Mouse (Mus musculus): ENCODE measurements around the gene Stat4.

GRCm38 (mm10) chr1:52012231-52012630, 25.3 kb downstream of the Stat4 start:
- TF ChIP-seq CTCF (conservative IDR thresholded peaks at IDR 0.05 in 1 of 2, IDR thresholded peaks at IDR 0.05 in 1 of 2; ENCODE audit: low read depth in 2 of 2, low read length in 2 of 2) (no peak), MYC (IDR thresholded peaks at IDR 0.05; ENCODE audit: low read depth, low read length) (no peak), ETS1 (conservative IDR thresholded peaks at IDR 0.05; ENCODE audit: low read depth, low read length) (no peak), POLR2A (IDR thresholded peaks at IDR 0.05; ENCODE audit: low read depth, low read length) (no peak), BHLHE40 (IDR thresholded peaks at IDR 0.05; ENCODE audit: low read depth, low read length) (no peak), MAZ (IDR thresholded peaks at IDR 0.05; ENCODE audit: low read depth, low read length) (no peak), NRF1 (IDR thresholded peaks at IDR 0.05; ENCODE audit: low read depth, low read length) (no peak), EP300 (IDR thresholded peaks at IDR 0.05; ENCODE audit: low read length) (no peak), NELFE (IDR thresholded peaks at IDR 0.05; ENCODE audit: low read depth, low read length) (no peak), KAT2A (IDR thresholded peaks at IDR 0.05; ENCODE audit: insufficient replicate concordance, low read length) (no peak), MAFK (IDR thresholded peaks at IDR 0.05; ENCODE audit: insufficient replicate concordance, low read length) (no peak), ELF1 (IDR thresholded peaks at IDR 0.05; ENCODE audit: low read depth, low read length) (no peak), IRF4 (IDR thresholded peaks at IDR 0.05; ENCODE audit: low read depth, low read length) (no peak), RAD21 (IDR thresholded peaks at IDR 0.05; ENCODE audit: low read depth, low read length) (no peak)
